Mouse (Mus musculus): ENCODE data around the gene Atp13a4. TPM values are rescaled to one million over a fixed set of nuclear protein-coding genes. Genes with fewer than 3 reads are reported as not detected.

Gene Atp13a4
- polyA plus RNA-seq, 1 experiment from 2014 or later: not detected

- Histone ChIP-seq H3K4me1 (replicated peaks) (no peaks in the 10 kb centered on the region), H3K9ac (no peak overlapping the region), H3K36me3 (replicated peaks) (no peaks in the 10 kb centered on the region), H3K4me3 (replicated peaks) (no peak overlapping the region), H3K27me3 (no peaks in the 10 kb centered on the region), H3K27ac (replicated peaks) (no peak overlapping the region), H3K4me2 (no peak overlapping the region), H3K9me3 (replicated peaks) (no peaks in the 10 kb centered on the region)
- 77% methylated on average over 10 of the region's 10 CpGs for WGBS (ENCODE audit: insufficient replicate concordance)
- ATAC-seq (ENCODE audit: insufficient read depth): no peak
These were observed 137.3 kb downstream of the Atp13a4 start for GRCm38 (mm10) chr16:29407319-29407718.

GRCm38 (mm10) chr16:29399079-29399478, 145.6 kb downstream of the Atp13a4 start:
- WGBS (ENCODE audit: insufficient replicate concordance): 54% methylated on average over 2 of the region's 2 CpGs

DNA sequence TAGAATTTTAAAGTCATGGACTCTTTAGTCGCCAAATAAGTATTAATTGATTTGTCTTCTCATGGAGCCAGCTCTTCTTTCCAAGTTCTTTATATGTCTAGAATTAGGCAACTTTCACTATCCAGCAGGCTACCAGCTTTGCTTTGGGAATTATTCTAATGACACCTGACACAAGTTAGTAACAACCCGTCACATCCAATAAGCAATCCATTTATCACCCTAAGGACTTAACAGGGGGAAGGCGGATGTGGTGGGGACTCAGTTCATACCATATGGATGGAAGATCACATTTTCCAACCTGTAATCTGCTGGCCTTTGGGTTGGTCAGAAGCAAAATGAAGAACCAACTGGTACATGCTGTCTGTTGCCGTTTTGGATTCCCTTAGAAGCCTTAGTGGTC, 159.9 kb downstream of the Atp13a4 start:
- H3K4me2 ChIP-seq: no peak overlapping the region
- H3K27me3 ChIP-seq: no peaks in the 10 kb centered on the region
- no peak overlapping the region for H3K27ac ChIP-seq (replicated peaks)
- H3K36me3 ChIP-seq (replicated peaks): no peaks in the 10 kb centered on the region
- H3K9ac ChIP-seq: no peak overlapping the region
- H3K4me3 ChIP-seq (replicated peaks): no peak overlapping the region
- H3K4me1 ChIP-seq (replicated peaks): no peaks in the 10 kb centered on the region
- ATAC-seq (ENCODE audit: insufficient read depth): no peak
- 66% methylated on average over 4 of the region's 4 CpGs for WGBS (ENCODE audit: insufficient replicate concordance)
- no peaks in the 10 kb centered on the region for H3K9me3 ChIP-seq (replicated peaks)

More at GRCm38 (mm10) chr16:29399079-29399478, 145.6 kb downstream of the Atp13a4 start:
- Histone ChIP-seq H3K9me3 (replicated peaks) (no peaks in the 10 kb centered on the region), H3K4me3 (replicated peaks) (no peak overlapping the region), H3K4me2 (no peak overlapping the region), H3K9ac (no peak overlapping the region), H3K36me3 (replicated peaks) (no peaks in the 10 kb centered on the region), H3K27ac (replicated peaks) (no peak overlapping the region), H3K4me1 (replicated peaks) (no peaks in the 10 kb centered on the region), H3K27me3 (no peaks in the 10 kb centered on the region)
- no peak for ATAC-seq (ENCODE audit: insufficient read depth)

GRCm38 (mm10) chr16:29378458-29378857, 166.2 kb downstream of the Atp13a4 start, which contains the start of gene Atp13a5:
TSS of gene Atp13a5 (minus strand) at chr16:29378732.
- Histone ChIP-seq H3K9ac (no peak within 1 kb of the TSS), H3K27ac (replicated peaks) (no peak within 1 kb of the TSS), H3K4me3 (replicated peaks) (no peak within 1 kb of the TSS), H3K4me1 (replicated peaks) (no peaks in the 10 kb centered on the region), H3K4me2 (no peak within 1 kb of the TSS), H3K9me3 (replicated peaks) (no peaks in the 10 kb centered on the region), H3K36me3 (replicated peaks) (no peaks in the 10 kb centered on the region), H3K27me3 (no peaks in the 10 kb centered on the region)
- ATAC-seq (ENCODE audit: insufficient read depth): no peak
- WGBS (ENCODE audit: insufficient replicate concordance): 58% methylated on average over 4 of the region's 4 CpGs

- Histone ChIP-seq H3K27me3 (no peaks in the 10 kb centered on the region), H3K36me3 (replicated peaks) (no peaks in the 10 kb centered on the region), H3K9ac (no peak overlapping the region), H3K4me2 (no peak overlapping the region), H3K9me3 (replicated peaks) (no peaks in the 10 kb centered on the region), H3K27ac (replicated peaks) (no peak overlapping the region), H3K4me1 (replicated peaks) (no peaks in the 10 kb centered on the region), H3K4me3 (replicated peaks) (no peak overlapping the region)
- WGBS (ENCODE audit: insufficient replicate concordance): 63% methylated on average over 8 of the region's 8 CpGs
- ATAC-seq (ENCODE audit: insufficient read depth): no peak
These were observed 170.0 kb downstream of the Atp13a4 start for GRCm38 (mm10) chr16:29374636-29375035.

Other genes starting within 250 kb of the Atp13a4 start
- gene Atp13a5, start 166.1 kb downstream of the Atp13a4 start, polyA plus RNA-seq (2015; fragmentation: Nextera tagmentation; extraction: Ambion mirVana): 0.02 TPM in 1 of 2 replicates, not detected in the other
- 16.3 TPM in 2 replicates for gene Opa1, start 34.5 kb upstream of the Atp13a4 start, polyA plus RNA-seq (2015; fragmentation: Nextera tagmentation; extraction: Ambion mirVana)

Data from liver, embryonic 15.5 days (tissue).